Mouse (Mus musculus) G1E (cell line): ENCODE data around the gene Izumo1. TPM values are rescaled to one million over a fixed set of nuclear protein-coding genes. Genes with fewer than 3 reads are reported as not detected.

Experiments used
- ATAC-seq: 2 replicates; pipeline ENCODE4 v1.8.0; 2016; ENCODE audit warnings: mild to moderate bottlenecking; ENCODE audit not compliant: insufficient number of reproducible peaks, poor library complexity, low FRiP score, severe bottlenecking; ENCODE audit errors: extremely low read depth
- DNase-seq: peaks from one replicate; pipeline ENCODE4 v3.0.0; 2012; ENCODE audit warnings: low spot score
- H3K27me3 ChIP-seq: 2 replicates; pipeline ENCODE4 v1.6.1; 2012; ENCODE audit warnings: mild to moderate bottlenecking, low read length, inconsistent platforms; ENCODE audit not compliant: insufficient read depth
- H3K36me3 ChIP-seq: replicated peaks from 2 replicates; pipeline ENCODE3; 2012; ENCODE audit warnings: mild to moderate bottlenecking, inconsistent platforms
- H3K4me1 ChIP-seq: 2 replicates; pipeline ENCODE4 v1.6.1; 2012; ENCODE audit warnings: low read depth, low read length, inconsistent platforms, mixed read lengths; ENCODE audit not compliant: insufficient read depth
- H3K4me3 ChIP-seq: 2 replicates; pipeline ENCODE4 v1.5.1; 2012; ENCODE audit warnings: low read depth, mild to moderate bottlenecking, inconsistent platforms, low read length, moderate library complexity, mixed read lengths
- H3K9me3 ChIP-seq: replicated peaks from 2 replicates; pipeline ENCODE4 v1.6.1; 2012; ENCODE audit warnings: inconsistent platforms
- CTCF ChIP-seq: IDR thresholded peaks from 2 replicates; pipeline ENCODE4 v1.5.1; 2012; ENCODE audit warnings: low read depth, low read length, inconsistent platforms, mixed read lengths
- GATA1 ChIP-seq: IDR thresholded peaks from 2 replicates; pipeline ENCODE4 v1.6.1; 2012; ENCODE audit warnings: borderline replicate concordance, low read length, inconsistent platforms, mixed read lengths
- GATA2 ChIP-seq: IDR thresholded peaks from 2 replicates; pipeline ENCODE4 v1.6.1; 2012; ENCODE audit warnings: low read depth, low read length, inconsistent platforms, borderline replicate concordance
- POLR2AphosphoS5 ChIP-seq: IDR thresholded peaks from 2 replicates; pipeline ENCODE4 v1.6.1; 2012; ENCODE audit warnings: low read depth, low read length, inconsistent platforms; ENCODE audit not compliant: insufficient replicate concordance
- TAL1 ChIP-seq: conservative IDR thresholded peaks from 2 replicates; pipeline ENCODE4 v1.6.1; 2012; ENCODE audit warnings: low read depth, low read length, inconsistent platforms, mixed read lengths
- polyA plus RNA-seq: library from polyadenylated mRNA; stranded (reverse); fragments of >175 nt; gene quantifications from 2 replicates; pipeline ENCODE4 v1.2.3, GENCODE M21; 2012
- total RNA-seq, 2 experiments: library from RNA; stranded (forward) in 1 of 2; stranded (reverse) in 1 of 2; fragments of 200-1000 nt in 1 of 2; fragments of >200 nt in 1 of 2; fragmentation: Nextera tagmentation in 1 of 2; gene quantifications; 2 replicates each; pipeline ENCODE4 v1.2.3; 2014 to 2017

The Izumo1 gene
- total and polyA plus RNA-seq, 3 experiments, result 0.05 to 0.68 (median 0.10) TPM

DNA sequence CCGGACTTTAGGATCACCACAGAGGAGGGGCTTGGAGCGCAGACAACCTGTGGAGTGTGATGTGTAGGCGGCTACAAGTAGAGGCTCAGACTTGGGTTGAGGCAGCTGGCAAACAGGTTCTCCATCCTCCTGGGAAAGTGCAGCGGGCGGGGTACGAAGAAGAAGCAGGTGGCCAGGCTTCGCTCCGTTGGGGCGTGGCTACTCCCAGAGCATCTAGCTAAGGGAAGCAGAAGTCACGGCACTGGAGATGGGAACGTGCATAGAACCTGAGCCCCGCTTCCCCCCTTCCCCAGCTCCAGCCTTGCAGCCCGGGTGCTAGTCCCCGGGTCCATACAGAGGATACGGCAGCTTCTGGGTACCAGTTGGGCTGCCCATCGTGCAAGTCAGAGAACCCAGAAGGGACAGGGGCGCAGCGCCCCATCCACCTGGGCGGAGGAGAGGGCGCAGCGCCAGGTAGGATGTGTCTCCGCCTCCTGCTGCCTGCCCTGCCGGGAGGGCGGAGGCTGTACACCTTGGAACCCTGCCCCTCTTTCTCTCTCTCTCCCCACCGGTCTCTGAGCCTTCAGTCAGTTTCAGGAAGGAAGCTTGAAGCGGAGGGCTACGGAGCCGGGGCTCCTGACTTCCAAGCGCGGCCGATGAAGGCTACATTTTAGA is 4.4 kb upstream of the Izumo1 start, which contains the start of gene Fut1:
Gene Fut1 (plus strand): TSS at position 248 of the 654 bp plus-strand sequence.
- H3K27me3 ChIP-seq, result peaks cover 51% of the 10 kb centered on the region
- no peak within 1 kb of the TSS for H3K4me3 ChIP-seq
- ATAC-seq, result no peak
- no peaks in the 10 kb centered on the region for H3K9me3 ChIP-seq
- 0 out of 2 replicates have a peak, but pooled peaks cover 2% of the 10 kb centered on the region for H3K4me1 ChIP-seq
- no peaks in the 10 kb centered on the region for H3K36me3 ChIP-seq
- DNase-seq, result no peak
- TF ChIP-seq CTCF, result no peak
- no peak for TF ChIP-seq GATA1
- TF ChIP-seq GATA2, result no peak
- no peak for TF ChIP-seq POLR2AphosphoS5
- no peak for TF ChIP-seq TAL1

GRCm38 (mm10) chr7:45618316-45618715 is 3.3 kb upstream of the Izumo1 start:
- TF ChIP-seq TAL1 (no peak), GATA1 (no peak), POLR2AphosphoS5 (no peak), CTCF (no peak), GATA2 (no peak)
- no peaks in the 10 kb centered on the region for H3K36me3 ChIP-seq
- ATAC-seq (no peak), DNase-seq (no peak)
- H3K27me3 ChIP-seq, result peaks cover 55% of the 10 kb centered on the region
- no peaks in the 10 kb centered on the region for H3K9me3 ChIP-seq
- no peak overlapping the region for H3K4me3 ChIP-seq
- 0 out of 2 replicates have a peak, but pooled peaks cover 2% of the 10 kb centered on the region for H3K4me1 ChIP-seq

DNA sequence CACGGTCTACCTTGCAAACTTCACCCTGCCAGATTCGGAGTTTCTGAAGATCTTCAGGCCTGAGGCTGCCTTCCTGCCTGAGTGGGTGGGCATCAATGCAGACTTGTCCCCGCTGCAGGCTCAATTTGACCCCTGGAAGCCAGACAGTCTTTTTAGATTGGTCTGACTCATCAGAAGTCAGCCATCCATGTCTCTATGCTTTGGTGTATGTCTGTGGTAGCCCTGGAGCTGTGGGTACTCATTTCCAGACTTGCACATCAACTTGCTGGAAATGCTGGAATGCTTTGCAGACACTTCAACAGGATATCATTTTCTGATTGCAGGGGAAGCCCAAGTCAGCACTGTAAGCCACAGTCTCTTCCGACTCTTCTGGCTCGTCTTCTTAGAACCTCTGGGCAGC is 2.0 kb upstream of the Izumo1 start:
- TF ChIP-seq CTCF (no peak), POLR2AphosphoS5 (no peak), TAL1 (no peak), GATA2 (no peak), GATA1 (no peak)
- peaks cover 50% of the 10 kb centered on the region for H3K27me3 ChIP-seq
- DNase-seq (no peak), ATAC-seq (no peak)
- H3K36me3 ChIP-seq, result no peaks in the 10 kb centered on the region
- no peak overlapping the region for H3K4me3 ChIP-seq
- H3K9me3 ChIP-seq, result no peaks in the 10 kb centered on the region
- H3K4me1 ChIP-seq, result 0 out of 2 replicates have a peak, but pooled peaks cover 2% of the 10 kb centered on the region

- TF ChIP-seq GATA1, result no peak
- no peak for TF ChIP-seq CTCF
- no peak for TF ChIP-seq POLR2AphosphoS5
- TF ChIP-seq GATA2, result no peak
- TF ChIP-seq TAL1, result no peak
- Histone ChIP-seq H3K9me3 (peaks cover 3% of the 10 kb centered on the region), H3K4me3 (no peak overlapping the region), H3K36me3 (no peaks in the 10 kb centered on the region), H3K4me1 (no peaks in the 10 kb centered on the region), H3K27me3 (peaks cover 24% of the 10 kb centered on the region)
- no peak for DNase-seq
- ATAC-seq, result no peak
Measured at GRCm38 (mm10) chr7:45623507-45623906, 1.9 kb downstream of the Izumo1 start.

DNA sequence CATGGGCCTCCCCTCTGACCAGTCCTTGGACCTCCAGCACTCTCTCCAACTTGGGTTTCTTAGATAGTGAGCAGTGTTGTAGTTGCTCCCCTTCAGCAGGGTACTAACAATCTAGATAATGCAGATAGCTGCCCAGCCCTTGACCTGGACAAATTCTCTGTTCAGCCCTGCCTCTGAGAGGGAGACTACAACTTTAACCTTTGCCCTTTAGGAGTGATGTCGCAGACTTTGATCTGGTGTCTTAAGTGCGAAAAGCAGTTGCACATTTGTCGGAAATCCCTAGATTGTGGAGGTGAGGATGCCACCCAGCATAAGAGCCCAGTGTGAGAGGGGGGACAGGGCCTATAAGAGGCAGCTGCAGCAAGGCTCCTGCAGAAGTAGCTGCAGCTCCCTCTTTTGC is 3.1 kb downstream of the Izumo1 start:
- ATAC-seq (no peak), DNase-seq (no peak)
- Histone ChIP-seq H3K4me3 (no peak overlapping the region), H3K9me3 (peaks cover 9% of the 10 kb centered on the region), H3K4me1 (no peaks in the 10 kb centered on the region), H3K27me3 (peaks cover 18% of the 10 kb centered on the region), H3K36me3 (no peaks in the 10 kb centered on the region)
- no peak for TF ChIP-seq POLR2AphosphoS5
- no peak for TF ChIP-seq TAL1
- no peak for TF ChIP-seq GATA2
- TF ChIP-seq GATA1, result no peak
- no peak for TF ChIP-seq CTCF

DNA sequence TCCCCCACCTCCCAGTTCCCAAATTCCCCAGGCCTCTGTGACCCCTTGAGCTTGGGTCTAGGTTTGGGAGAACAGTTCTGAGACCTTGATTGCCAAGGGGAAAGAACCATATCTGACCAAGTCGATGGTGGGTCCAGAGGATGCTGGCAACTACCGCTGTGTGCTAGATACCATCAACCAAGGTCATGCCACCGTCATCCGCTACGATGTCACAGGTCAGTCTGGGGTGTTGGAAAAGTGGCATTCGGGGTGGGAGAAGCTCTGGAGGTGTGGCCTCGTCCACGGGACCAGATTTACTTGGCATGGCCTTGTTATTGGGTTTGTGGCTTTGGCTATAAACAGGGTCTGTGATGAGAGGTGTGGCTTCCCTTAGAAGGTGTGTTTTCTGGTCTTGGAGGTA is 3.9 kb downstream of the Izumo1 start:
- peaks cover 20% of the 10 kb centered on the region; the same call in 1 of the 2 replicates for H3K27me3 ChIP-seq
- TF ChIP-seq CTCF (no peak), POLR2AphosphoS5 (no peak), GATA1 (no peak), TAL1 (no peak), GATA2 (no peak)
- no peak for DNase-seq

More for the DNA sequence above, 3.9 kb downstream of the Izumo1 start:
- ATAC-seq, result no peak
- H3K4me3 ChIP-seq, result no peak overlapping the region
- H3K9me3 ChIP-seq, result peaks cover 9% of the 10 kb centered on the region
- H3K4me1 ChIP-seq, result no peaks in the 10 kb centered on the region
- no peaks in the 10 kb centered on the region for H3K36me3 ChIP-seq
